Mouse (Mus musculus): Measurements from ENCODE around the gene Ddc.
A peak's percentile ranks its signal among the peaks of the same experiment; 100 is the strongest.

DNA sequence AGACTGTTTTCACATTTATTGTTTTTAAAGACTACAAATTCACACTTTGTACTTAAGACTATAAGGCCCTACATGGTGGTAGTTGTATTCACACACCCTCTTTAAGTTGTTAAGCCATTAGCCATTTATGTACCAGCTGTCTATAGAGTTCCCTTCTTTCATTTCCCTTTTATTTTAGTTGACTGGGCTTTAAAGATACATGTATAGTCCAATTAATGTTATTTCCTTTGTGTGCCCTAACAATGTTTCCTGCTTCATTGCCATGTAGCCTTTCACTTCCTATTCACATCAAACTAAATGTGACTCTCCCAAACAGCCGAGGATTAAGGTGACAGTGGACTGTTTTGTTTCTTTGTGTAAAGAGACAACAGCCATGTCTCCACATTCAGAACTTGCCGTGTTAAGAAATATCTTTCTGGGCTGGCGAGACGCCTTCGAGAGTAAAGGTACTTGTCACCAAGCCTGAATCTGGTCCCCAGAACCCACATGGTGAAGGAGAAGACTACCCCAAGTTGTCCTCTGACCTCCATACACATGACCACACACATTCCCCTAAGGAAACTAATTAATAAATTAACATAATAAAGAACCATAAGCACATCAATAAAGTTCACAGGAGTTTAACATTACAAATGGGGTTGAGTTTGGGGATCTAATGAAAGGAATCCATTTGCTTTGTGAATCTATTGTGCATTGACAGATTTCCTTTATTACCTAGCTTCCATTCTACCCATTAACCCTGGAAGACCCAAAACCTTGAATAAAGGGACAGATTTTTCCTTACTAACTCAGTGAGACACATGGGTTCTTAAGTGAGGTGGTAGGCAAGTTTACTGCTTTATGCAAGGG is 43.1 kb upstream of the Ddc start:
- TF ChIP-seq MAX (IDR thresholded peaks at IDR 0.05; ENCODE audit: low read length) = no peak
- TF ChIP-seq RAD21 (IDR thresholded peaks at IDR 0.05; ENCODE audit: low read depth, low read length) = no peak
- TF ChIP-seq CHD1 (IDR thresholded peaks at IDR 0.05; ENCODE audit: low read depth, low read length) = 0 out of 2 replicates have a peak, but pooled peaks have one; percentile 19
- TF ChIP-seq BHLHE40 (IDR thresholded peaks at IDR 0.05; ENCODE audit: low read depth, low read length) = no peak
- TF ChIP-seq EP300 (IDR thresholded peaks at IDR 0.05; ENCODE audit: low read length) = peak; percentile 44; the same call in 1 of the 2 replicates
- TF ChIP-seq TCF12 (IDR thresholded peaks at IDR 0.05; ENCODE audit: low read depth, low read length) = no peak; the same call in 1 of the 2 replicates
- no peak for TF ChIP-seq CTCF (conservative IDR thresholded peaks at IDR 0.05 in 1 of 2, IDR thresholded peaks at IDR 0.05 in 1 of 2; ENCODE audit: low read depth in 2 of 2, low read length in 2 of 2)
- TF ChIP-seq USF1 (IDR thresholded peaks at IDR 0.05; ENCODE audit: low read depth, low read length) = no peak

Measured in CH12.LX (cell line).